Mouse (Mus musculus) right cerebral cortex, postnatal 10 days (tissue): ENCODE measurements around the gene Pde10a.

Source experiments
- DNase-seq, 2 experiments: peaks; one replicate each; pipeline ENCODE4 v3.0.0; 2021; ENCODE audit warnings: low spot score in 2 of 2

Pde10a gene

GRCm38 (mm10) chr17:8642356-8642755 is 117.2 kb downstream of the Pde10a start:
- no peak for DNase-seq

GRCm38 (mm10) chr17:8647372-8647871 is 122.2 kb downstream of the Pde10a start:
- no peak for DNase-seq

- DNase-seq: no peak
Observed at GRCm38 (mm10) chr17:8648310-8648709, 123.1 kb downstream of the Pde10a start.

- peak in 1 of 2 experiments; percentile 35 for DNase-seq
Observed at GRCm38 (mm10) chr17:8652681-8653262, 127.6 kb downstream of the Pde10a start.

GRCm38 (mm10) chr17:8657661-8658060 is 132.5 kb downstream of the Pde10a start:
- no peak for DNase-seq

DNA sequence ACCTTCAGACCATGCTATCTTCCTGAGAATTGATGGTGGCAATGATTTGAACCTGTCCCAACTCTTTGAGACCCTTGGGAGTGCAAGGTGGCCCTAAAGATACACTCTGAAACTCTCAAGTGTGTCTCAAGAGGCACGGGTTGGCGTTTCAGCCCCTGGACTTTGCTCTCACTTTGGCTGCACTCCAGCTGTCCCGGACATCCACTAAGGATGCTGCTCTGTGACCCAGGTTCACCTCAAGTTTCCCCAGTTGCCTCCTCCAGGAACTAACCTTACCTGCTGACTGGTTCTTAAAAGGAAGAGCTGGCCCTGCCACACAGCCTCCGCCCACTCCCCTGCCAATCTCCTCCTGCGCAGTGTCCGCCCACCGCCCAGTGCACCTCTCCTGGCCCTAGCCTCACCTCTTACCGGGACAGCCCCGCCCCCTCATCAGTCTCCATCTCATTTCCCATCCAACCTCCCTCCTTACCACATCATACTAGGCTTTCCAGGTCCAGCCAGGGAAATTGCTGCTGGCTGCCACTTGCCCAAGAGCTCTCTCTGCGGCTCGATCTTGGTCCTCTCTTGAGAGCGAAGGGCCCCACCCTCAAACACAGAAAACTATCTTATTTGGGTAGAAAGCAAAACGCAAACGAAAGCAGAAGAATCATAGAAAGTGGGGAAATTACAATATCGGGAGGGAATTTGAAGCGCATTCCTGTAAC is 133.7 kb downstream of the Pde10a start:
- peak in 1 of 2 experiments; percentile 51 for DNase-seq

GRCm38 (mm10) chr17:8666912-8667311 is 141.7 kb downstream of the Pde10a start:
- peak in 1 of 2 experiments; percentile 40 for DNase-seq

GRCm38 (mm10) chr17:8674651-8675050 is 149.5 kb downstream of the Pde10a start:
- DNase-seq: no peak

DNA sequence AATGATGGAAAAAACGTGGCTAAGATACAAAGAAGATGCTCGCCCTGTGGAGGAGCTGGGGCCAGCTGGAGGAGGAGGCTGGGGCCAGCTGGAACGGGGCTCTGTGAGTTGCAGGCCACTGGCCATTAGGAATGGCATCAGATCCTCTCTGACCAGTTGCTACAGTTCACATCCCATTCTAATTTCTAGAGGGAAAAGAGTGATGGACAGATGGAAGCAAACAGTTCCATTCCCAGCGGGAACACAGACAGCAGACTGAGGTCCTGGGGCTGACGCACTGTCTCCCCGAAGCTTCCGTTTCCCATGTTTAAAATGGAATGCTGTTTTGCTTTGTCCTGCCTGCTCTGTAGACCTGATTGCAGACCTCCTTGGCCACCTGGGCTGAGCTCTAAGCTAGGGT is 161.2 kb downstream of the Pde10a start:
- no peak for DNase-seq

GRCm38 (mm10) chr17:8688096-8688495 is 162.9 kb downstream of the Pde10a start:
- no peak for DNase-seq

GRCm38 (mm10) chr17:8698265-8698664 is 173.1 kb downstream of the Pde10a start:
- DNase-seq: no peak

GRCm38 (mm10) chr17:8698793-8699192 is 173.6 kb downstream of the Pde10a start:
- no peak for DNase-seq

- DNase-seq: no peak
Observed at GRCm38 (mm10) chr17:8701096-8701495, 175.9 kb downstream of the Pde10a start.

DNA sequence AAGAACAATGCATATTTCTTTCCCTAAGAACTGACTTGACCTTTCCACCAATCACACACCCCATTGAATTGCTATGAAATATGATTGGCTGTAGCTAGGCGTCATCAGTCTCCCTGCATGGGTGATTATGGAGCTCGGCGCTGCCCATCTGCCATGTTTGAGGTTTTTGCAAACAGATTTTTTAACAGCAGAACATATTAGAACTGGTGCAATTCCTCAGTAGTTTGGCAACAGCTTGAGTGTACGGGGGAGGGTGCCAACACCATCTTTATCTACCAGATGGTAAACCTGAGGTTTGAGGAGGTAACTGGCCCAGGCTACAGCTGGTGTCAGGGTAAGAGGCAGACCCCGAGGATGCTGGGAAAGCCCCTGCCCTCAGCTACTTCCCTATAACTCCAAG is 177.3 kb downstream of the Pde10a start:
- DNase-seq: peak; percentile 58 to 65

DNA sequence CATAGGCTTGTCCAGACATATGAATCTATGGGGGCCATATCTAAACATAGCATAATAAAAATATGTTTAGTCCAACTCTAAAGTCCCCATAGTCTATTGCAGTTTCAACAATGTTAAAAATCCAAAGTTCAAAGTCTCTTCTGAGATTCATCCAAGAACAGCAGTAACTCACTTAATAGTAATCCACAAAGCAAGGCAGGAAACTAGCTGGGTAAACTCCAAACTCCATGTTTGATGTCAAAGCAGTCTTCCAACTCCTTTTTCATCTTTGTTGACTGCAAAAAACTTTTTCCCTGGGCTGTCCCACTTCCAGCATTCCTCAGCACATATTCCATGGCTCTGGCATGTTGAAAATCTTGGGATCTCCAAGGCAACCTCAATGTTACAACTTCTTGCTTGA is 182.8 kb downstream of the Pde10a start:
- DNase-seq: no peak

- peak in 1 of 2 experiments; percentile 13 for DNase-seq
Observed at GRCm38 (mm10) chr17:8712734-8713133, 187.6 kb downstream of the Pde10a start.

GRCm38 (mm10) chr17:8720961-8721360 is 195.8 kb downstream of the Pde10a start:
- no peak for DNase-seq

GRCm38 (mm10) chr17:8724464-8724974 is 199.3 kb downstream of the Pde10a start:
- DNase-seq: no peak

GRCm38 (mm10) chr17:8728646-8729045 is 203.5 kb downstream of the Pde10a start:
- DNase-seq: no peak

- DNase-seq: peak in 1 of 2 experiments; percentile 36
Observed at GRCm38 (mm10) chr17:8729808-8730207, 204.6 kb downstream of the Pde10a start.

DNA sequence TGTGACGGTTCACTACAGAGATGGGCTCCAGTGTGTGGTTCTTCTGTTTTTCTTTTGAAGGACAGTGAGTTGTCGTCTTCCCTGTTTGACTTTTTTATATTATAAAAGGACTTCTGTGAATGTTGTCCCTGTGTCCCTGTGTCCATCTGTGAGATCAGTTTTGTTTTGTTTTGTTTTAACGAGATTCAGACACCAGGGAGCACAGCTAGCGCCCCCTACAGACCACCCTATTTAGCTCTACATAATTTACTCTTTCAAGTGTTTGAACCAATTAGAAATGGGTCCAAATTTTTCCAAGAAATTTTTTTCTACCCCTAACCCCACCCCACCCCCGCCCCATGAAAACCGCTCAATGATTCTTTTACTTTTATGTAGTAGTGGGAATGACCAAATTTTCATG is 205.9 kb downstream of the Pde10a start:
- no peak for DNase-seq

GRCm38 (mm10) chr17:8736259-8736658 is 211.1 kb downstream of the Pde10a start:
- peak in 1 of 2 experiments; percentile 43 for DNase-seq

DNA sequence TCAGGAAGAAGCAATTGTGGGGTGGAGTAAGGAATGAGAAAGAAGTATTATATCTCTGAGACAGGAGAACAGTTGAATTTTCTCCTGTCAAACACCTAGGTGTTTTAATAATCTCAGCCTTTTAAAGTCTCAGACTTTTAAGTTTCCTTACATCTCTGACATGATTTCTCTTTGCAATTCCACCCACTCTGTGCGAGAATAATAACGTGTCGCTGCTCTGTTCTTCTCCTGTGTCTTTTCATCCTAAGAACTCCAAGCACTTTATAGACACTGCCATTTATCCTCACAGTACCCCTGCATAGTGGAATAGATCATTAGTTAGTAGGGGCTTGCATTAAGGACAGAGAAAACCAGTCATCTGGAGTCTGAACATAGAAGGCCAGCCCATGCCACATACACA is 217.6 kb downstream of the Pde10a start:
- DNase-seq: no peak
